Mouse (Mus musculus) layer of hippocampus, adult 2 months (tissue): ENCODE measurements at regions not wholly inside any gene's neighbourhood (a gene's known extent, or its start where the extent isn't known, plus 50 kb on each side); places are given as distances from the start of the nearest gene placed in this dataset.

Source experiments
- DNase-seq, 2 experiments: peaks; one replicate each; pipeline ENCODE4 v3.0.0; 2022; ENCODE audit warnings: low spot score in 2 of 2
- H3K27ac ChIP-seq: fragments of 200-600 bp; 2 replicates; pipeline ENCODE4 v1.8.1; 2022
- H3K4me3 ChIP-seq: fragments of 200-600 bp; 2 replicates; pipeline ENCODE4 v1.8.1; 2022; ENCODE audit warnings: mild to moderate bottlenecking
- CTCF ChIP-seq: fragments of 200-600 bp; conservative IDR thresholded peaks from 2 replicates; pipeline ENCODE4 v1.8.1; 2022; ENCODE audit warnings: antibody characterized with exemption, mild to moderate bottlenecking, moderate library complexity

DNA sequence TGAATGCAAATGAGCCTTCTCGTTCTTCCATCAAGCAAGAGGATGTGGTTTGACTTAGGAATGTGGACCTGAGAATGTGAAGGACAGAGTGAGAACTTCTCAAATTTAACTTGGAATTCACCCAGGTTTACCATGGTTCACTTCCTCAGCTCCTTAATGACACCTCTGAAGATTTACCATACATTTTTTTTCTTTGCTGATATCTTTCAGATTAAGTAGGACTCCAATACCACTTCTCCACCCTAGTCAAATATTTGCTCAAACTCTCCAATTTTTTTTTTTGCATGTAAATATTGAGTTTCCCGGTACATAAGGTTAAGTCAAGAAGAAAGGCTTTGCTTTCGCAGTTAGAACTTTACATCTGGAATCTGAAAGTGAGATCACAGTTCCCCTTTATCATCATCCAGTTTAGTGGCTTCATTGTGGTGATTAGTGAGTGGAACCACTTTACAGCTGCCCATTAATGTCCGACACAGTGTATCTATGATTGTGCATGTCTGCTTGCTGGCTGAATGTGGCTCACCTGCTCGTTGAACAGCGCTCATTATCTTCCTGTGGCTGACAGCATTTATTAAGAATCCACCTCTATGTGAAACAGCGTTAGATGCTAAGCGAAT, 446.0 kb upstream of the Adam34 start:
- no peak for TF ChIP-seq CTCF
- DNase-seq: no peak
- H3K27ac ChIP-seq: no peak overlapping the region
- H3K4me3 ChIP-seq: no peak overlapping the region

DNA sequence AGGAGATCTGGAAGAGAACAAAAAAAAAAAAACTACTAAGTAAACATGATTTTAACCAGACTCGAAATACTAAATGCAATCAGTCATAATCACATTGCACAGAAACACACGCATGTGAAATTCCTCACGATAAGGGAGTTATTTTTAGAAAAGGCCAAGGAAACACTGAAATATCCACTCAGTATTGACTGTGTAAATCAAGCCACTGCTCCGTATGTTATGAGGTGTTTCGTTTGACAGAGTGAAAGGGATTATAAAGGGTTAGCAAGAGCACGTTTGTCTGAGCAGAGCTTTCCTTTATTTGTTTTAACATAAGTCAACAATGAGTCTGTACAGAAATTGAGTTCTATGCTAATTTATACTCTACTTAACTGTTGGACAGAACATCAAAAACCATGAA, 455.3 kb upstream of the Adam34 start:
- Histone ChIP-seq H3K4me3 (no peak overlapping the region), H3K27ac (no peak overlapping the region)
- DNase-seq: no peak
- TF ChIP-seq CTCF: no peak

DNA sequence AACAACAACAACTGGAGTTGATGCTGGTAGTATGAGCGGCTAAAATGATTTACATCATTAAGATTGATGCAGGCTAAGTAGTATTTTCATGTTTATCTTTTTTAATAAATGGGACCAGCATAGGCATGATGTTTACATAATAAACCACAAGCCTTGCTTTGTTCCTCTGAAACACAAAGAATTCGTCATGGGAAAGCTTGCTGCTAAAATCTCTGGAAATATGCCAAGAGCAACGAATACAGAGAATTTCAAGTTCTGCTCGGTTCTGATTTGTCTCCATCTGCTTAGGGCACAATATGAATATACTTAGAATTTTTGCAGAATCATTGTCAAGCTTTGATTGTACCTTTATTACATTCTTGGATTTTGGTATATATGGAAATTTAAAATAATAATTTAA, 467.2 kb upstream of the Adam34 start:
- peak in 1 of 2 experiments; percentile 51 for DNase-seq
- no peak overlapping the region for H3K4me3 ChIP-seq
- H3K27ac ChIP-seq: peak overlapping the region; percentile 55; the same call in 1 of the 2 replicates
- no peak for TF ChIP-seq CTCF

DNA sequence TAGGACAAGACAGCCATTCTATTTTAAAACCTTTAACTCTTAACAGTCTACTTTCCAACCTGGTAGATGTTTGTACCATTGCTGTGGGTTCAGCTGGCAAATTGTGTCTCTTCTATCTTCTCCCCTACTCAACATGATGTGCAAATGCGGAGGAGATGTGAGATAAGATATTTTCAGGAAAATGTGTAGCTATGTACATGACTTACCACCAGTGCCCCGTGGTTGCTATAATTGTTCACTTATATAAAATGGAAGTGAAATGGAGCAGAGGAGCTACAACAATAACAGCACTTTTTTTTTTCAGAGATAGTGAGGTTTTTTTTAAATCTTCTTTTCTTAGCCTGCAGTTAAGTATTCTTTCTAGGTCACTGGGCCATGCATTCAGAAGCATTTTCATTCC, 492.4 kb upstream of the Adam34 start:
- no peak overlapping the region for H3K4me3 ChIP-seq
- no peak for TF ChIP-seq CTCF
- no peak overlapping the region for H3K27ac ChIP-seq
- no peak for DNase-seq

DNA sequence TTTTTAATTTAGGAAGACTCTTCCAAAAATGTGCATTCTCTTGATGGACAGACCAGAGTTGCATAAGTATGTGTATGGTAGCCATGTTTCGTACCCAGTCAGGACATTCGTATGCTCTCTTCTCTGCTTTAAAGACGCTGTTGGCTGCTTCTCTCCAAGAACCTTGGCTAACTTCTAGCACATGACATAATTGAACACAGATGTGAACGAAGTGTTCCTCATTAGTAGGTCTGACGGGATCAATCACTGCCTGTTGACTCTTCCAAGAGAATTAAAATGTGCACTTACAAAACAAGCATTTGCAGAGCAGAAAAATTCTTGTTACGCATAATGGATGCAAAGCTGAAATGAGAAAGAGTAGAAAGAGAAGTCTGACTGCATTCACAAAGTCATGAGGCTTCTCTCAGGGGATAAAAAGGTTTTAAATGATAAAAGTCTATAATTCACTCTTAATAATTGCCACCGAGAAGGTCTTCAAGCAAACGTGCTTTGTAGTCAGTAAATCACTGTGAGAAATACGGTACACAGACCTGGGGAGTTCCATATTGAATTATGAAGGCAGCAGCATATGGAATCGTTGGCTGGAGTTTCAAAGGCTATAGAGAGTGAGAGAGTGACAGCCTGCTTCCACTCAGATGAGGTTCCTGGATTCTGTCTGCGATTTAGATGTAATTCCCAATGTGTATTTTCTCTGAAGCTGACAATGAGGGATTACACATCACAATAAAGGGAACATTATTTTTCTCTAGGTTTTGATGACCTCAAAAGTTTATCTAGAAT, 496.7 kb upstream of the Adam34 start:
- DNase-seq: no peak
- Histone ChIP-seq H3K4me3 (no peak overlapping the region), H3K27ac (no peak overlapping the region)
- no peak for TF ChIP-seq CTCF

DNA sequence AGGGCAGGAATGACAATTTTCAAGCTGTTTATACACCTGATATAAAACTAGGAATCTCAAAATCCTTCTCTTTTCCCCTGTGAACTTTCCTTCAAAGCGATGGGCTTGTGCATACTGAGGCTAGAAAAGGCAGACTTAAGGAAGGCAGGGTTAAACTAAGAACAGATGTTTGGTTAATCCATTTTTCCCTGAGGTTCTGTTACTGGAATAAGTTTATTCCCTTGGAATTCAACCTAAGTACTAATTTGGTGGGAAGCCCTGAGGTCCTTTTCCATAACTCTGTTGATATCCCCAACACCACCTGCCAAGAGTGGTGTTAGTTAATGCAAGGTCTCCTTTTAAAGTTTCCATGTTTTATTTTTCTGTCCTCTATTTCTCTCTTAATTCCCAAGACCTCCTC, 512.5 kb upstream of the Adam34 start:
- no peak for DNase-seq
- Histone ChIP-seq H3K27ac (no peak overlapping the region), H3K4me3 (no peak overlapping the region)
- no peak for TF ChIP-seq CTCF

DNA sequence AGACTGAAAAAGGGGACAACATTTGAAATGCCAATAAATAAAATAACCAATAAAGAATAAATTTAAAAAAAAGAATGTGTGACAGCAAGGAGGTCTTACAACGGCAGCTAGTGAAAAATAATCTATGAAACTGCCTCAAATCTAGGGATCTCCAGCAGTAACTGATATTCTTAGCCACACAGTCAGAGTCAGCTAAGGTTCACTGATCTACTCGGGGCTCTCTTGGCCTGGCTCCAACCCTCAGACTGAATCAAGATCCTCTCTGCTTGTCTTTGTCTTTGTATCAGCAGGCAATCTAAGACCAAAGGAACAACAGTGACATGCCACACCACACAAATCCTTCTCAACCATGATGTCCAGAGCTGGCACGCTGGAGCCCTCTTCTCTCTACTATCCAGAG, 542.5 kb upstream of the Adam34 start:
- no peak overlapping the region for H3K27ac ChIP-seq
- no peak for DNase-seq
- TF ChIP-seq CTCF: no peak
- no peak overlapping the region for H3K4me3 ChIP-seq

DNA sequence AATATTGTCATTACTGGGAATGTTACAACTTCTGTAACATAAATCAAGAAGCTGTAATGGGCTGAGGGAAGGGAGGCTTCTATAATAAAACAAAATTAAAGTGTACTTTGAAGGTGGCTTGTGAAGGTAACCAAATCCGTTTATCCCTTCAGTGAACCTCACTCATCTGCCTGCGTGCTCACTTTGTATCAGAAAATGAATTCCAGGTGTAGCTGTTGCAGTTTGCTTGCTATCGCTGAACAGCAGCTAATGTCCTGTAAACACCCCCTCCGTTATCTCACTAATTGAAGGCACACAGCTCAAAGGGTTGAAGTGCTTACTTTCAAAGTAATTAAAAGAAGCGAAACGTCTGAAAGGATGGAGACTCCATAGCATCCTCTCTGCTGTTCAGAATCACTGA, 547.2 kb upstream of the Adam34 start:
- TF ChIP-seq CTCF: no peak

DNA sequence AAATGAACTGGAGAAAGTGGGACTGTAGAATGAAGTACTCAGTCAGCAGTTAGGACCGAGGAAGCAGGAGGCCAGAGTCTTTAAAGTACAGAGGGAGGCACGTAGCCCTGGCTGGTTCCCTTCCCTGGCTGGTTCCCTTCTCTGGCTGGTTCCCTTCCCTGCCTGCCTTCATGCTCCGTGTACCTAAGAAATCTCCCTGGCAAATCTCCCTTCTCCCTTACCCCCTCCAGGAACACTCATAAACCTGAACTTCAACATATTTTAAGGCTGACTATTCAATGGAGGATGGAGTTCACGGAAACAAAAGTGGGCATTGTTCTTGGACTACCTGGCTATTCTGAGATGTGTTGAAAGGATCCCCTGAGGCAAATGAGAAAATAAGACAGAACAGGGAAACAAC, 551.2 kb upstream of the Adam34 start:
- H3K4me3 ChIP-seq: no peak overlapping the region
- no peak for TF ChIP-seq CTCF
- DNase-seq: no peak
- no peak overlapping the region for H3K27ac ChIP-seq

More for the DNA sequence above, 547.2 kb upstream of the Adam34 start:
- Histone ChIP-seq H3K27ac (no peak overlapping the region), H3K4me3 (no peak overlapping the region)
- DNase-seq: no peak

DNA sequence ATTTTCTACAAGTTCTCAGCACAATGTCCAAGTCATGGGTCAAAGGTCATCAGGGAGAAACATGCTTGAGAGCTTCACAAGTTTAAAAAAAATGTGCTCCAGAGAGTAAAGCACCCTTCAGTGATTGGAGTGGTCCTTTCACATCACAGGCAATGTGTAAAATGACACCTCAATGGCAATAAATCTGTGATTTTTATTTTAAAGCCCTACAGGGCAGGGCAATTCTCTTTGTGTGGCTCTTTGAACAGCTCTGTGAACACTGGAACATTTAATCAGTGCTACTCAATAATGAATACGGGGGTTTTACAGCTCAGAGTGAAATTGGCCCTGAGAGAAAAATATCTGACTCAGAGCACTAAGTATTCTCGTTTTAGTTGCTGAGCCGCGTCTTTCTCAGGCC, 563.5 kb upstream of the Adam34 start:
- Histone ChIP-seq H3K27ac (no peak overlapping the region), H3K4me3 (no peak overlapping the region)
- no peak for TF ChIP-seq CTCF
- DNase-seq: no peak

DNA sequence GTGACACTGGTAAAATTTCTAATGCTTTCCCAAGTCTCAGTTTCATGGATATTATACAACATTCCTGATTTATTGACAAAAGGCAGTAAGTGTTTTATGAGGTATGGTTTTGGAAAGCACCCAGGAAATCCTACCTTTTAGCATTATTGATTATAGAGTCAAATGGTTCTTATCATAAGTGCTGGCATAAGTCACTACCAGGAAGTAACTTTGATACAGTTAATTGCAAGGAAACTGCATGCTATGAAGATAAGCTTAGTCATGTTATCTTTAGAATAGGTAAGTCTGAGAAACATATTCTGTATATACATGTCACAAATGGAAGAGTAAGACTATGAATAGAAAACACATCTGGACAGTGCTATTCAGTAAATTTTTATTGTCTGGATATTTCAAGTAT, 608.4 kb upstream of the Adam34 start:
- DNase-seq: no peak
- no peak overlapping the region for H3K4me3 ChIP-seq
- no peak for TF ChIP-seq CTCF

DNA sequence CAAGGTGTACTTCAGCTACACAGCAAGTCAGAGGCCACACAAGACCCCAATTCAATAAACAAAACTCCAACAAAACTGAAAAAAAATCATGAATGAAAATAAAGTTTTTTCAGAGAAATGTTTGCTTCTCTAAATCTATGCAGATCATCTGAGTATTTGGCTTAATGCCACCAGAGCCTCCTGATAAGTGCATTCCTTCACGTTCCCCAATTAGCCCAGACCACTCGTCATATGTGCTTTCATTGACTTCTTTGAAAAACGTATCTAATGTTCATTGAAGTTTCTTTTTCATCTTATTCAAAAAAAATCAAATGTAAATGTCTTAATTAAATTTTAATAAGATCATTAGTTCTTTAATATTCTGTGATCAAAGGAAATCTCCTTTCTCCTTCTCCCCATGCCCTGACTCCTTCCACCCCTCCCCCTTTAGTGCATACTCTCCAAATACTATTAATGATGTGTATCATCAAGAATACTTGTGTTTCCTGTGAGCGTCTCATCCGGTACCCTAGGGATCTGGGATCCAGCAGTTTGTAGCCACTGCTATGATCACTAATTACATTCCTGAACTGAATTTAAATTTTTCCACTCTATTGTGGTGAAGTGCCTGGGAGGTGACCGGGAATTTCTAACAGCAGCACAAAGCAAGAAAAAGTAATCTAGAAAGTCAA, 600.8 kb upstream of the Fat1 start:
- DNase-seq: no peak
- no peak overlapping the region for H3K4me3 ChIP-seq
- no peak overlapping the region for H3K27ac ChIP-seq
- no peak for TF ChIP-seq CTCF

More for the DNA sequence above, 608.4 kb upstream of the Adam34 start:
- H3K27ac ChIP-seq: no peak overlapping the region

DNA sequence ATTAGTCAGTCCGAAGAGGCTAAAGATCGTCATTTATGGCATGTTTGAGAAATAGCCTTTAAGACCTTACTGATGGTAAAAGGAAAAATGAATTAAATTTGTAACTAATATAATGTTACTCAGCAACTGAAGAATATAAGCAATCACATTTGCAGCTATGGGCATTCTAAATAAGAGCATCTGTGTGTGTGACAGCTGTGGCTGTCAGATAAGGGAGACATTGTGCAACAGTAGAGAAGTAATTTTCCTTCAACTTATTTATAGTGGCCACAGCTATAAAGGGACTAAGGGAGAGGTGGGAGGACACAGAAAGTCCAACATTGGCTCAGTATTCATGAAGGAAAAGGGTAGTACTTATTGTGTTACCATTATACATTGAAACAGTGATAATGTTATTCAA, 591.8 kb upstream of the Fat1 start:
- Histone ChIP-seq H3K27ac (no peak overlapping the region), H3K4me3 (no peak overlapping the region)
- no peak for DNase-seq
- no peak for TF ChIP-seq CTCF

DNA sequence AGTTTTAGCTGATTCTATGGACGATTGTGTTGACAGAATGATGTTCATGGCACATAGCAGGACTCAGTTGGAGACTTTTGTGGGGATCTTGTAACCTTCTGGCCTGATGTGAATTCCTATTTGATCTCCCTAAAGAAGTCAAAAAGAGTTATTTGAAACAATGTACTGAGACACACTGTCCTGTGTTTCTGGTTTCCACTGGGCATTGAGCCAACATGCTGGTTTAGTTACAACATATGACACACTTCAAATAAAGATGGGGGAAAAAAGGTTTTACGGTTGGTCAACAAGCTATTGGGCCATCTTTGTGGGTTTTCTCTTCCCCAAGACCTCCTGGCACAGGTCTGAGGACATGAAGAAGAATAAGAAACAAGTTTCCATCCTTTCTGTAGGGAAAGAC, 591.3 kb upstream of the Fat1 start:
- Histone ChIP-seq H3K27ac (no peak overlapping the region), H3K4me3 (no peak overlapping the region)
- DNase-seq: no peak
- no peak for TF ChIP-seq CTCF
